Mouse (Mus musculus): ENCODE results near the gene Akap13.
"Not testable (repeated sequence)": the region's sequence is repeated elsewhere in the genome, so short reads cannot be mapped to it uniquely, and the experiment has no call there.

The Akap13 gene

DNA sequence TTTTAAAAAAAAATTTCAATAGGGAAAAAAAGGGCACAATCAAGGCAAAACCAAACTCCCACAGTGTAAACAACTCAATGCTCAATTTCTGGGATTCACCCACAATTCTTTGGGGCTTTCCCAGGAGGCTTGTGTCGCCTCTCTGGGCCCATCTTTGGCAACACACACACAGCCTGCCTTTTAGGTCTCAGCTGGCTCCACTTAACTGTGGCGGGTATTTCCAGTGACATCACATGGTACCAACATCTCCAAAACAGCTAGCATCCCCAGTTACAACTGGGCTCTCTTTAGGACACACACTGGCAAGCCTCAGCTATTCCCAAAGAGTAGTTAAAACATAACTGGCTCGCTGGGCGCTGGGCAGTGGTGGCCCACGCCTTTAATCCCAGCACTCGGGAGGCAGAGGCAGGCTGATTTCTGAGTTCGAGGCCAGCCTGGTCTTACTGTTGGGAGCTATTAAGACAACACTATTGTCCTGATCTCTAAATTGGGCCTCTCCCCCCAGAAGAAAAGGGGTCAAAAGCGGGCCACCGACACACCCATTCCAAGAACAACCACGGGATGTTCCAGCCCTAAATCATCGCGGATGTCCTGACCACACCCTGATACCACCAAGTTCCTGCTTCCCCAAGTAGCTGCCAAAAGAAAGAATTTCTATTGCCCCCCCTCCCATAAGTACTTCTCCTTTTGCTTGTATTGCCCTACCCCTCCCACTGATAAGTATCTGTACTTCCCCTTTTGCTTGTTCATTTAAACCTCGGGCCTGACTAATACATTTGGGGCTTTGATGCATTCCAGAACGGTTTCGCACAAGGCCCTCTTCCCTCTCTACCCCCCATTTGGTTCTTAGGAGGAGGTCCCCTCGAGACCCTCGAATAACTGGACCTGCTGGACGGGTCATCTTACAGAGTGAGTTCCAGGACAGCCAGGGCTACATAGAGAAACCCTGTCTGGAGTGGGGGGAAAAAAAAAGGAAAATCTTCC is 319.1 kb downstream of the Akap13 start:
- DNase-seq, result not testable (repeated sequence)

DNA sequence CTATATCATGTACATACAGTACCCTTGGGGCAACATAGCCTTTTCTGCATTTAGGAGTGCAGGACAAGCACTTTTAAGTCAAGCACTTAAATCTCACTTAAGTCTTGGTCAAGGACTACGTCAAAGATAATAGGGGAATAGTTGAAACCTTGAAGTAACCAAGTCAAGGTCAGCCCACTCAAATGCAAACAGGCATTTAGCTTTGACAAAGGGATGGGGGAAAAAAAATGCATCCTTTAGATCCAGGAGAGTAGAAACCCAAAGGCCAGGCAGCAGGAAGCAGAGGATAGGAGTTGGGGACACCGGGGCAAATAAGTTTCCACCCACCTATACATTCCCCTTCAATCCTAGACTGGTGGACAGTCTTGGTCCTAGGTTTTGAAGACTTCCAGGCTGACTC is 322.7 kb downstream of the Akap13 start:
- no peak for DNase-seq

DNA sequence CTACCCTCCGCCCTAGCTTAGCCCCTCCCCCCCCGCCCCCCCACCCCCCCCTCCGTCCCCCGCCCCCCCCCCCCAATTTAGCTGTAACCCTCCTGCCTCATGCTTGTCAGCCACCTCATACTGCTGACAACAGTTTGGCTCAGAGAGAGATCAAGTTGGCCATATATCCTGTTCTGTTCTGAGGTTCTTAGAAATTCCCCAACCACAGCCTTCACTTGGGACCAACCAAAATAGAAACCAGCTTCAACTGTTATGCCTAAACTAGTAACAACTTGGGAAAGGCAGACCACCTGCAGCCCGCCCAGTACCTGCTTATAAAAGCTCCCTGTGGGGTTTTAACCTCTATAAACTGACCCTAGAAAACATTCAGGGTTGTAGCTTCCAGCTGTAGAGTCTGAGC is 325.5 kb downstream of the Akap13 start:
- no peak for DNase-seq

DNA sequence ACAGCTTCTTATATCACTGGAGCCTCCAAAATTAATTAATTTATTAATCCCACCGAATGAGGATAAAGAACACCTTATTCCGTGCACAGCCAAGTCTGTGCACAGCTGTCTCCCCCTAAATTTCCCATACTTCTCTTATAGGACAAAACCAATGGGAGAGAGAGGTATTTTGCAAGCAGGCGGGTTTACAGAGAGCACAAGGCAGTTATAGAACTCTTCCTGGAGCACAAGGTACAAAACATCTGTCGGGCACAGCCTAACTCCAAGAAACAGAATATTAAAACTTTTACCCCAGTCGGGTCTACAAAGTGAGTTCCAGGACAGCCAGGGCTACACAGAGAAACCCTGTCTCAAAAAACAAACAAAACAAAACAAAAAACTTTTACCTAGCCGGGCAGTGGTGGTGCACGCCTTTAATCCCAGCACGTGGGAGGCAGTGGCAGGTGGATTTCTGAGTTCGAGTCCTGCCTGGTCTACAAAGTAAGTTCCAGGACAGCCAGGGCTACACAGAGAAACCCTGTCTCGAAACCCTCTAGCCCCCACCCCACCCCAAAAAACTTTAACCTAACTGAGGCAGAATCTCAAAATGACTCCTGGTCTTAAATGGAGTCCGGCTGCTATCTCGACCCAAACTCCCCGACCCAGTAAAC is 326.1 kb downstream of the Akap13 start:
- DNase-seq, result no peak

DNA sequence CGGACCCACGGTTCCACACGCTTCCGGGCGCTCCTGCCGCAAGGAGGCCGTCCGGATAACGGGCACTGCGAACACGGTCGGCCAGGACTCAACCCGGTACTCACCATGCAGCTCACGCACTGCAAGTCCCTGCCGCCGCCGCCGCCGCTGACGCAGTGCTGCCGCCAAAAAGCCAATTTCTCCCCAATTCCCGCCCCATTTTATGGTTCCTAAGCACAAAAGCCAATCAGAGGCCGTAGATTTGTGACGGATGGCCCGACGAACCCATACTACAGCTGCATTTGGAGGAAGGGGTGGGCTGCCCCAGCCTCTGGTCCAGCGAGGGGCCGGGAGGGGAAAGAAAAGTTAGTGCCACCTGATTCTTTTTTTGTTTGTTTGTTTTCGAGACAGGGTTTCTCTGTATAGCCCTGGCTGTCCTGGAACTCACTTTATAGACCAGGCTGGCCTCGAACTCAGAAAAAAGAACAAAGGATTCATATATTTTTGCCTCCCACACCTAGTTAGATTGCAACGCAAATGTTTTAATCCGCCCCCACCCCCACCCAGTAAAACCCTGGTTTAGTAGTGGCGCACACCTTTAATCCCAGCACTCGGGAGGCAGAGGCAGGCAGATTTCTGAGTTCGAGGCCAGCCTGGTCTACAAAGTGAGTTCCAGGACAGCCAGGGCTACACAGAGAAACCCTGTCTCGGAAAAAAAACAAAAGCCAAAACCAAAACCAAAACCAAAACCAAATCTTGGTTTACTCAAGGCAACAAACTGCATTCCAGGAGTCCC is 326.8 kb downstream of the Akap13 start:
- peak; percentile 91 for DNase-seq

DNA sequence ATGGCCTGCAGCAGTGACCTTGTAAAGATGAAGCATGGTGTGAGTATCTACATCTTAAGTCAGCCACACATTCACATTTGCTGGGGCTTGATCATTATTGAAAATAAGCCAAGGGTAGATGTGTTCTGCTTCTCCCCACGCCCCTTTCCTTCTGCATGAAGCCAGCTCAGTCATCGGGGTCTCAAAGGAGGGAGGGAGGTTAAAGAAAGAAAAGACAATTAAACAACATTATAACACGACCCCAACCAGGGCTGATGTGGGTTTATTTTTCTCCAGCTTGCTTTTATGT is 327.3 kb downstream of the Akap13 start:
- DNase-seq, result no peak

DNA sequence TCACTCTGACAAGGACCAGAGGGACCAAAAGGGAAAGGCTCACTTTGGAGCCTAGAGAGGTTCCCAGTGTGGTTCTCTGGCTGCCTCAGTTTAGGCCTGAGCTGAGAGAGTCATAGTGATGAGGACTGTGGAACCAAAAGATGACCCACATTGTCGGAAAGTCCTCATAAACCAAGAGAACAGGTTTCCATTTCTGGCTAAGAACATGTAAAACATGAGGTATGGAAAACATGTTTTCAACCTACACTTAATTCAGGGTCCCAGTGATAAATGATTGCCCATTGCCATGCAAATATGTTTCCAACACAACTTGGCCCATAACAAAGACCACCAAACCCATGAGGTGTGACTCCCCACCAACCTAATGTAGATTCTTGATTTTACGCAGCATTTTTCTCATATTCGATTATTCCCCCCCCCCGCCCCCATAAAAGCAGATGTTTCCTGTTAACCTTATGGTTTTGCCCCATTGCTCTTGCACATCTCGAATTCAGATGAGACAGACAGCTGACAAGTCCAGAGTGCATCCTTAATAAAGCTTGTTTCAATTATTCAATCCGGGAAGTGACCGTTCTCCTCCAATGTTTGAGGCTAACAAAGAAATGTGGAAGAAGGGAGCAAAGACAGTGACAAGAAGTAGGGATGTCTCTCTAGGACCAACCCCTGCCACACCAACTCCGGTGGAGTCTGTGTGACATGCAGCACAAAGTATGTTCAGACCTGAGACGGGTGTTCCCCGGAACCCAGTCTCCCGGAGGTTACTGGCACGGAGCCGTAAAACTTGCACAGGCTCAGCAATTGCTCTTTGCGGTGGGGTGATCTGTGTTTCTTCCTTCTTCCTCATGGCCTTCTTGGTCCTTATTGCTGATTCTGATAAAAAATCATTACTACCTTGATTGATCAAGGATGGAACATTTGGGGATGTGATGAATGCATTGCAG is 330.3 kb downstream of the Akap13 start:
- DNase-seq, result no peak

DNA sequence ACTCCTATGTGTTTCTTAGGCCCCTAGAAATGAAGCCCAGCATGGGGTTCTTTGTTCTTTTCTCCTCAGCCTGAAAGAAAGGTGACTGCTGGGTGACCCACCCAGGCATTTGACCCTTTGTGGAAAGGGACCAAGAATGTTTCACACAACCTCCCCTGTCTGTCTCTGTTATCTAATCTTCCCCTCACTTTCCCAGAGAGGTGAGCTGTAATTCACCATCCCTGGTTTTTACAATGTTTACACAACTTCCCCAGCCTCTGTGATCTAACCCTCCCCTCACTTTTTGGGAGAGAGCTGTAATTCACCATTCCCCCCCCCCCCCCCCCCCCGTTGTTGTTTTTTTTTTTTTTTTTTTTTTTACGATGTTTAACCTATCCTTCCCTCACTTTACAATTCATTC is 331.5 kb downstream of the Akap13 start:
- DNase-seq, result no peak

DNA sequence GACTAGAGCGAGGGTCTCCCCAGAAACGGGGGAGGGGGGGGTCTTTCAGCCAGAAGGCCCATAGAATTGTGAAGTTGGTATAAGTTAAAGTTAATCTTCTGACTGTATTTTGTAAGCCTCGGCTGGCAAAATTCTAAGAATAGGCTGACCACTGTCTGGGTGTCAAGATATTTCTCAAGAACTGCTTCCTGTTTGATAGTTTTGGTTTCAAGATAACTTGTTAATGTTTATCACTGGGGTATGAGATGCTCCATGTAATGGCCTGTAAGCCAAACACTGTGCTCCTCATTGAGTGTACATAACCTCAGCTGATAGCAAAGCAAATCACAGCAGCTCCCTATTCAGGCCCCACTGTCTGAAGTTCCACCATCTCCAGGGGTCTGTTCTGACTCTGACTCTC is 332.0 kb downstream of the Akap13 start:
- DNase-seq, result no peak

DNA sequence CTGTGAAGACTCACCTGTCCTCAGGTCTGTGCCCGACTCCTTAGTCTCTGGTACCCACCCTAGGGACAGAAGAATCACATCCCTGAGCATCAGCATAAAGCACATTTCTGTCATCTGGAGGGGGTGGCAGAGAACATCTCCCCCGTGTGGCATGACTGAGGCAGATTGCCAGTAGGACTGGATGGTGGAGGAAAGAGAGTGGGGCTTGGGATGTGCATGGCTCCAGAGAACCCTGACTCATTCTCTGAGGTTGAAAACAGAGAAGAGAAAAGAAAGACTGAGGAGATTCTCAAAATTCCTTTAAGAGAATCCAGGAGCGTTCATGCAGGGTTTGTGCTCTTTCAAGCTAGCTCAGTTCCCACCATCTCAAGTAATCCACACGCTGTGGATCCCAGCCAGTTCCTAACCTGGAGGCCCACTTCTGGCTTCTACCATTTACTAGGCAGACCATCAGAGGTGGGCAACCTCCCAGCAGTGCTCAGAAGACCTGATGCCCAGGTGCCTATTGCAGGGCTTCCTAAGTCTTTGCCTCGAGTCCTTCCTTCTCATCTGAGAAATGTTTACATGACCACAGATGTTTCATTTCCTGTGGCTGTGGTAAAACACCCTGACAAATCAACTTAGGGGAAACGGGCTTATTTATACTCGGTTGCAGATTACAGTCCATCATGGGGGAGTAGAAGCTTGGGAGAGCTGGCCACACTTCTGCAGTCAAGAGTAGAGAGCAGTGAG is 332.9 kb downstream of the Akap13 start:
- not testable (repeated sequence) for DNase-seq

DNA sequence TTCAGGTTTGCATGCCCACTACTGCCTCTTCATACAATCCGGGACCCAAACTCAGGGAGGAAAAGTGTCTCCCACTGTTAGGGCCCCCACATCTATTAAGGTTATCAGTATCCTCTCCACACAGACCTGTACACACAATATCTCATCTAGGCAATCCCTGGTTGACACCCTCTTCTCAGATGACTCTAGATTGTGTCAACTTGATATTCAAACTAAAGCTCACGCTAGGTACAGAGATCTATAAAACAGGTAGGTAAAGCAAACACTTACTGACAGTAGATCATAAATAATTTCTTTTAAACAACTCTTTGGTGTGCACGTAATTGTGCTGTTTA is 333.4 kb downstream of the Akap13 start:
- DNase-seq, result not testable (repeated sequence)

DNA sequence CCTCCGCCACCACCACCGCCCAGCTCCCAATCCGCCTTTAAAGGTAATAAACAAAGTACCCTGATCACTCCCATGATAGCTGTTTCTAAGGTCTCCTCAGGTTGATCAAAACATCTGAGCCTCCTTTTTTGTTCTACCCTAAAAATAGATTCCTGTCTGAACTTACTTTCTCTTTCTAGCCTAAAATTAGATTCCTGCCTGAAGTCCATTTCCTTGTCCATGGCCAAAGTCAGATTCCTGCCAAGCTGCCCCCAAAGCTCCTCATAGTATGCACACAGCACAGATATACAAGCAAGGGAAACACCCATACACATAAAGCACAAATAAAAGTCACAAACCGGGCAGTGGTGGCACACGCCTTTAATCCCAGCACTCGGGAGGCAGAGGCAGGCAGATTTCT is 334.4 kb downstream of the Akap13 start:
- DNase-seq, result no peak

DNA sequence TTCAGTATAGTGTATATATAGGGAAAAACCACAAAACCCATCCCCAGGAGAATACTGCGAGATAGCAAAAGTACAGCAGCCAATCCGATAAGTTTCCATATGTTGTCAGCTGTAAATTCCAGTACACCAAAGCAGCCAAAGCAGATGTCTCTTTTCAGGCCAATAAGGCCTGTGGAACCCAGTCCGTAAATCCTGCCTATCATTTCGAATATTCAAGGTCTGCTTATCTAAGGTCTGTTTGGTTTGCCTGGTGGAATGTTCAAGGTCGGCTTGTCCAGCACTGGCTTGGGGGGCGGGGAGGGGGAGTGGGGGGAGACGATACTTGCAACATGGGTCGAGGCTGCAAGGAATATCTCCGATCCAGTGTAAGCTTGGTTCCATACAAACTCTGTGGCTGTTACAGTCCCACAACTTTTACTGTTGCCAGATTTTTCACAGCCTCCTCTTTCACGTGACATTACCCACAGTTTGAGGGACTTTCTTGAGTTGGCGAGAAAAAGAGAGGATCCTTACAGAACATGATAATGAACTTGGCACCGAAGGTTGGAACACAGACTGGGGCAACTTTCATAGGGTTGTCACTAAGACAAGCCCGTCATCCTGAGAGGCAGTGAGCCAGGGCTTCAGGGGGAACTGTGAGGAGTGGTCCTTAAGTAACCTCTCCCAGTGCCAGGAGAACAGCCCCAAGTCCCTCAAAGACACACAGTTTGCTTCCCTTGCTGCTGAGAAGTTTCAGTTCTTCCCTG is 335.9 kb downstream of the Akap13 start:
- DNase-seq, result peak; percentile 20

DNA sequence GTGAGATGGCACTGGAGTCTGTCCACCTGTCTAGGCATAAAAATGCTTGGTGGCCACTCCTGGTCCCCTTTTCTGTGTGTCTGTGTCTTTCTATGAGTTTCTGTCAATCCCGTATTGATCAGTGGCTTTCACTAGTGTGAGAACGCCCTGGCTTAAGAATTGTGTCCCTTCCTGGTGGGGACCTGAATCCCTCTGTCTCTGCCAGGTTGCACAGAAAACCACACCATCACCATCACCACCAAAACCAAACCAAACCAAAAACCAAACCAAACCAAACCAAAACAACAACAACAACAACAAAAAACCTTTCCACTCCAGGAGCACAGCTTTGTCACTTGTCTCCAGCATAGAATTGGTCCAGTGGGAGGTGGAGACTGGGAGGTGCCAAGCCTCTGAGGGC is 337.8 kb downstream of the Akap13 start:
- DNase-seq, result no peak

DNA sequence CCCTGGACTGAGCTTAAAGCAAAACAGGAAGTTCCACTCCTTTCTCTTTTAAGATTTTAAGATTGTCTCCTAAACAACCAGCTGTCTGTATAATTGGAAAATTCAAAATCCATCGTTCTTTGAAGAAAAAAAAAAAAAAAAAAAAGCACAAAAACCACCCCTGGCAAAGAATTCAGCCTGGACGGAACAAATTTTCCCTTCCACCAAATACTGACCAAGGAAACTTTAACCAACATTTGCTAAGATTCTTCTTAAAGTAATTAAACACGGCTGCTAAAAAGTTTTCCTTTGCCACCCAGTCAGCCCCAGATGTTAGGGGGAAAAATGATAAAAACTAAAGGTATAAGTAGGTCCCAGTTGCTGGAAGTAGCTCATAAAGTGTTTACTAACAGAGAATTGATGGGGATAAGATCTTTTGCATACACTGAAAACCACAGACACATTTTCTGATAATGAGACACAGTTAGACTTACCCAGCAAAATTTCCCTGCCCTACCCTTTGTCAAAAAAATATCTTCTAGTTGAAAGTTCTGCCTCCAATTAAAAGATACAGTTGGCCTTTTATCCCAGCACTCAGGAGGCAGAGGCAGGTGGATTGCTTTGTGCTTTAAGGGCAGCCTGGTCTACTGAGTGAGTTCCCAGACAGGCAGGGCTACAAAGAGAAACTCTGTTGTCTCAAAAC is 338.5 kb downstream of the Akap13 start:
- DNase-seq, result no peak

DNA sequence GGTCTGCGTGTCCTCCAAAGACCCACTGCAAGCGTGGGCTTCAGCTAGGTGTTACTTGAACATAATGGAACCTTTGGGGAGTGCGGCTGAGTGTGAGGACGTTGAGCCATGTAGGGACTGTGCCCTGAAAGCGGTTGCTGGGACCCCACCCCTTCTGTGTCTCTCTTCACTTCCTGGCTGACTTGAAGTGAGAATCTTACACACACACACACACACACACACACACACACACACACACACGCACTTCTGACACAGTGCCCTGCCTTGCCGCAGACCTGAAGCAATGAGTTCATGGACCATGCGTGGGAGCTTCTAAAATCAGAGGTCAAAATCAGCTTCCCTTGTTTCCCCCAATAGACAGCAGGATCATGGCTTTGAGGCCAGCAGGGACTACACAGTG is 339.8 kb downstream of the Akap13 start:
- no peak for DNase-seq

DNA sequence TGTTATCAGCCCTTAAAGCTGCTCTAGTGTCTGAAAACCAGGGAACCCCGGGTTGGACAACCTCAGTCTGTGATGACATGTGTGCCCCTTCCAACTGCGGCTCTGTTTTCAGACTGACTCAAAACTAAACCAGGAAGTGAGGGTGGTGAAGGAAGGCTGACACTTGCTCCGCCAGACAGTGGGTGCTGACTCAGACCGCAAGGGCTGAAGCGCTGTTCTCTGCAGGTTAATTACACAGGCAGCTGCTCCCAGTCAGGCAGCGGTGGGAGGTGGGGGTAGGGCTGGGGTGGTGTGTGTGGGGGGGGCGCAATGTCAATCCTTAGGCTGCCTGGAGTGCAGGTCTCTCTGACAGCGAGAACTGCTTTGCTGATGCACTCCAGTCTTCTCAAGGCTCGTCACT is 341.1 kb downstream of the Akap13 start:
- DNase-seq, result peak; percentile 52

DNA sequence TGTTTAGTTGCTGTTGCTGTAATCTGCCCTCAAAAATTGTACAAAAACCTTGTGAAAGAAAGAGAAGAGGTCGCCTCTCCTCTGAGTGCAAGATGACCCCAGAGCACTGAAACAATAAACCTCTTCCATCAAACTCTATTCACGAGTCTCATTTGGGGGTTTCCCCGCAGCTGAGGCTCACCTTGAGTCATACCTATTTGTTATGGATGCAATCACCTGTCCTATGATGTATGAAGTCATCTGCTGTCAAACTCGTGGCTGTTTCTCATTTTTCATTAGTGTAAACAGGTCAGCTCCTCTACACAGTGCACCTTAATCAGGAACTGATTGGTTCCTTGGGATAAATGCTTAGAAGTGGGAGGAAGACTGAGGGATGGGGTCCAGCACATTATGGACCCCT is 345.2 kb downstream of the Akap13 start:
- no peak for DNase-seq

DNA sequence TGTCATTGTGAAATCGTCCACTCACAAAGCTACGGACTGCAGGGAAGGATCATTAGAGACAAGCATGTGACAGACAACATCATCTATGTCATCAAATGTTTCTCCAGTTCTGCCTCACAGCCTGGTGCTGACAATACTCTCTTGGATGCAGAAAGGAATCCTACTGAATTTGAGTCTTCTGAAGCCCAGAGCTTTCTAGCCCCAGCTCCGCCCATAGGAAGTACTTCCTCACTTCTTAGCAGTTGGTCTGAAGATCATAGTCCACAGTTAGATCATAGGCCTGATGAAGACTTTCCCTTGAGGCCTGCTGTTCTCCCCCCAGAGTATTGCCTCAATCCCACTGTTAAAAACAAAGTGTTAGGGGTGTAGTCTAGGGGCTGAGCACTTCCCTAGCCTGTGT is 345.7 kb downstream of the Akap13 start:
- DNase-seq, result no peak

DNA sequence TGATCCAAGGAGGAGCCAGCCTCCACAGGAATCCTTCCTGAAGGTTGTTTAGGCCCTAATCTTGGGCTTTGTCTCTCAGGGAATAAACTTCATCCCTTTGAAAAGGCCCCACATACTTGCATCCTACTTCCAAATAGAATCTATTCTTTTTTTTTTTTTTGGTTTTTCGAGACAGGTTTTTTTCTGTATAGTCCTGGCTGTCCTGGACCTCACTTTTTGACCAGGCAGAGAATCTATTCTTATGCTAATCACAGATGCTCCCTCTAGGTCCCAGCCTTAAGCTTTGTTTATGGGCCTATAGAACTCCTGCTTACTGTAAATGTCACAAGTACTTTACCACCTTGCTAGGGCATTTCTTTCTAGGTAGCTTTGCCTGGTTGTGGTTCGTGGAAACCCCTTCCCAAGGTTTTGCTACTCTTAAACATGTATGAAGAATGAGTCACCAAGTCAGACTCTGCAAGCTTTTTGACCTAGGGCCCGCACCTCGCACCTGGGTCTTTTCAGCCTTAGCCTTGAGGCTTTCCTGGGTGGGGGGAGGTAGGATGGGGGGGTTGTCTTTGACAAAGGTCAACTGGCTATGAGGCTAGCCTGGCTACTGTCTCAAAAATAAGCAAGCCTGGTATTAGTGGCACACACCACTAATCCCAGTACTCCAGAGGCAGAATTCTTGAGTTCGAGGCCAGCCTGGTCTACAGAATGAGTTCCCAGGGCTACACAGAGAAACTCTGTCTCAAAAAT is 346.5 kb downstream of the Akap13 start:
- no peak for DNase-seq

Data from liver (tissue).